Mouse (Mus musculus): ENCODE measurements around the gene Fpgs.

The Fpgs gene

DNA sequence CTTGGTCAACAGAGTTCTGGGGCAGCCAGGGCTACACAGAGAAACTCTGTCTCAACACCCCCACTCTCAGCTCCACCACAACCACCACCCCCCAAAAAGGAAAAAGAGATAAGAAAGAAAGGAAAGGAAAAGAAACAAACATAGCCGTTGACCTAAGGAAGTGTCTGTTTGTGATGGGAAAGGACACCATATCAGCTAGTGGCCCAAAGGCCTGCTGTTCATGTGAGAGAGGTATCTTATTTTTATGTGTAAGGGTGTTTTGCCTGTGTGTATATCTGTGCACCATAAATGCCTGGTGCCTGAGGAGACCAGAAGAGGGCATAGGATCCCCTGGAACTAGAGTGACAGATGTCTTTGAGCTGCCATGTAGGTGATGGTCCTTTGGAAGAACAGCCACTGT is 64.3 kb downstream of the Fpgs start:
- in situ Hi-C loops (cut with MboI, MseI): no loop called here

- in situ Hi-C loops (cut with MboI, MseI): no loop called here
These were observed 66.1 kb downstream of the Fpgs start for GRCm38 (mm10) chr2:32637778-32638281.

DNA sequence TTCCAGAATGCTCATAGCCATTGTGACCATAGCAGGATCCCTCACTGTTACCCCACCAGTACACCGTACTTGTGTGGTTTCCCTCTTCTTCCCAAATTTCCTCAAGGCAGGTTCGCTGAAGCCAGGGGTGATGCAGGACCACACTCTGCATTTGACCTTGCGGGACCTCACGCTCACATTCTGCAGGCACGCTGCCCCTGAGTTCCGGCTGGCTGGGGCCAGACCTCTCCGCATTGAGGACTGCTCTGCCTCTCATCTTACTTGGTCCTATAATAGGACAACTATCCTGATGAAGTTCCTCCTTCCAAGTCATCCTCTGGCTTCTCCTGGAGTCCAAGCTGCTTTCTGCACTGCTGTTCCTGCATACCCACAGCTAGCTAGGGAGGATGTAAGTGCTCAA is 67.3 kb downstream of the Fpgs start:
- in situ Hi-C loops (cut with MboI, MseI): no loop called here

DNA sequence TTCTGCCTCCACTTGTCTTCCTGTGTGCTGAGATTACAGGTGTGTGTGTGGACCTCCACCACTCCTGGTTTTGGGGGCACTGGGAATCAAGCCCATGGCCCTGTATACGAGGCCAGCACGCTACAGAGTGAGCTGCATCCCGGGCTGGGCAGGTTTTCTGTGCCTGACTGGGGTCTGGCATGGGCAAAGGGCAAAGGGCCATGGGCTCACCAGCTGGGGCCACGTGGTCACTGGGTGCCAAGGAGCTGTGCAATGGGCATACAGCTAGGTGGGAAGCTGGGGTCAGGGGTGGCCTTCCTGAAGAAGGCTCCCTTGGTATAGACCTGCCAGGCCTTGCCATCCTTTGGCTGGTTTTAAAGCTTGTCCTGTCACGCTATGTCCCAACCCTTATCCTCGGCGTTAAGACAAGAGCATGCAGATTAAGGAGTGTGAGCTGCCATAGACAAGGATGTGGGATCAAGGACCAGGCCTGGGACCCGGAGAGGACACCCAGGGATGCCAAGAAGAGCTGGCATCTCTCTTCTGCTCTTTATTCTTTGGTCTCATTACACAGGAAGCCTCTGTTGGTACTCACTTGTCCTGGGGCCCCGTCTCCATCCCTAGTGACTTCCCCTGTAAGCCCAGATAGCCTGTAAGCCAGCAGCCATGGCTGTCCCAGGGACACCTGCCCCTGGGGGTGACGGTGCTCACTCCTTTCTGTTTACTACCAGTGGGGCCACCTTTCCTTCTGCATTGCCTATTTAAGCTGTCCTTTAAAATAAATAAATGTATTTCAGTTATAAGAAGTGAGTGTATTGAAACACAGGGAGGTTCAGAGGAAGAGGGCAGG is 69.5 kb downstream of the Fpgs start:
- in situ Hi-C loops (cut with MboI, MseI): loop anchor here (5.0 kb wide), 1 partner anchor 38 kb away; no protein-coding TSS in a partner anchor

DNA sequence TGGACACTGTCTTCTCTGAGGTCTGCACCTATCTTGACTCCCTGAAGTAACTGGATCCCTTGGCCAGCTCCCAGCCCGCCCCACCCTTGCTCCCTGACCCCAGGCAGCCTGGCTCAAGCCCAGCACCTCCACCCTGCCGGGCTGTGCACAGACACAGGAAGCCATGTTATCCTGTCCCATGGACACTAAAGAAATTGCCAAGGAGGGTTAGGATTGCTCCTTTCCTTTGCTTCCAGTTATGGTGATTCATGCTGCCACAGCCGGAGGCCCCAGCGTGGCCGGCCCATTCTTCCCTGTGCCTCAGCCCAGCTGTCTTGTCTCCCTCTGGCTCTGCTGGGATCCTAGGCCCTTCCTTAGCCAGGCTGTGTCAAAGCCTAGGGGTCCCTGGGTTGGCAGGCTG is 70.3 kb downstream of the Fpgs start:
- in situ Hi-C loops (cut with MboI, MseI): loop anchor here (5.0 kb wide), 1 partner anchor 39 kb away; no protein-coding TSS in a partner anchor
